Mouse (Mus musculus) inflammation-experienced regulatory T-cells, adult 16 weeks (primary cell): ENCODE measurements around the gene Ghrhr. TPM values are rescaled to one million over a fixed set of nuclear protein-coding genes. Genes with fewer than 3 reads are reported as not detected.

Experiments used
- polyA plus RNA-seq: library from polyadenylated mRNA; unstranded; fragments of 100-300 nt; shearing (Covaris generic); gene quantifications from one replicate; pipeline ENCODE4 v1.2.1, GENCODE M21; 2017

Gene Ghrhr
- polyA plus RNA-seq = not detected

GRCm38 (mm10) chr6:55376076-55376475, at the start of gene Ghrhr:
Ghrhr (plus strand) TSS chr6:55376295.

DNA sequence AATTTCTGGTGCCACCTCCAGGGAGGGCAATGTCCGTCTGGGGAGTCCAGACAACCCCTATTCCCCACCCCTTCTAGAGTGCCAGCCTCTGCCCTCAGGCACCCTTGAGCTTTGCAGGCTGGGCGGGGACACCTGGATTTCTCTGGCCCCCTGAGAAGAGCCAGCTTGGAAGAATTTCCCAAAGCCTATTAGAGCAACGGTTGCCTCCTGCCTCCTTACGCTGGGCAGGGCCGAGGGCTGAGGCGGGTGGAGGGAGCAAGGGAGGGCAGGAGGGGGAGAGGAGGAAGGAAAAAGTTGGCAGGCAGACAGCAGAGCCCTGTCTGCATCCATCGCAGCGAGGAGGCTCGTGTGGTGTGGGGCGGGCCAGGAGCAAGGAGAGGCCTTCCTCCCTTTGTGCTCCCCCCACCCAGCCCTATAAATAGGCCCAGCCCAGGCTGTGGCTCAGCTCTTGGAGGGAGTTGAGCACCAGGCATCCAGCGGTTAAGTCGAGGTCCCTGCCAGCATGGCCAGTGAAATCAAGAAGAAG, 40.0 kb upstream of the Ghrhr start, which contains the start of gene Aqp1:
Gene Aqp1 (plus strand): TSS at position 444 of the 526 bp plus-strand sequence.

Other genes with a start within 250 kb of the Ghrhr start
- 0.13 TPM for gene Crhr2, start 243.3 kb upstream of the Ghrhr start, polyA plus RNA-seq
- not detected for gene Inmt, start 201.3 kb upstream of the Ghrhr start, polyA plus RNA-seq
- 0.18 TPM for gene Mindy4, start 172.9 kb upstream of the Ghrhr start, polyA plus RNA-seq
- not detected for gene Aqp1, start 39.9 kb upstream of the Ghrhr start, polyA plus RNA-seq
- not detected for gene Adcyap1r1, start 75.7 kb downstream of the Ghrhr start, polyA plus RNA-seq